Mouse (Mus musculus) liver, postnatal 0 days (tissue): ENCODE data around the gene B4galt1.

ENCODE experiments used
- CTCF ChIP-seq: sonication (generic); IDR thresholded peaks from 2 replicates; pipeline ENCODE4 v1.5.1; 2016; ENCODE audit warnings: antibody characterized with exemption, low read depth
- EP300 ChIP-seq: IDR thresholded peaks from 2 replicates; pipeline ENCODE4 v1.6.1; 2016; ENCODE audit warnings: antibody characterized with exemption, low read depth, mild to moderate bottlenecking

DNA sequence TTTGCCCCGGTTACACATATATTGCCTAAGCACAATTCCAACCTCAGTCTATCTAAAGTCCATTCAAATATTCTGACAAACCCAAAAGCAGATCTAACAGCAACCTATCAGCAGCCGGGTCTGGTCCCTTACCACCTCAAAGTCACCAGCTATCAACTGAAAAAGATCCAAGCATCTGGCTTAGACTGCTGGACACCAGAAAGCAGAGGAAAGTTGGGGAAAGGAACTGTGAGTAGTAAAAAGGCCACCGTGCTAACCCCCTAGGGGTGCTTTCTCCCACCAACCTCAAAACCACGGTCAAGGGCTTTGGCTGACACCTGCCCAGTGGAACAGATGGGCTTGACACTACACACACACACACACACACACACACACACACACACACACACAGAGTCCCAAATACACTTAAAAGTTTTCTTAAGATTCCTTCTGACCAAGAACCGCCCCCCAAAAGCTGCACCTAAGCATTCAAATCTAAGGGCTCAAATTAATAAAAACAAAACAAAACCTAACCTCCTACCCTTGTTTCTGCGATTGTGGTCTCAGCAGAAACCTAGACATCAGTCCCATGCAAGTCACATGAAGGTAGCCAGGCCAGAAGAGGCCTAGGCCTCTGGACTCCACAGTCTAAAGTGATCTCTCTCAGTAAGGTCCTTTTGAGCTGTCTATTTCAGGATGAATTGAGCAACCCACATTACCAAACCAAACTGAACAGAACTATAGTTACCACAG lies 2.6 kb downstream of the B4galt1 start:
- TF ChIP-seq CTCF (no peak), EP300 (no peak)
